Mouse (Mus musculus) ES-Bruce4 (cell line): ENCODE measurements around the gene B9d2.

Experiments
- CTCF ChIP-seq: IDR thresholded peaks from one replicate; pipeline ENCODE4 v1.8.1; 2011; ENCODE audit warnings: low read depth, low read length
- EP300 ChIP-seq: IDR thresholded peaks from 2 replicates; pipeline ENCODE4 v1.6.1; 2011; ENCODE audit warnings: low read depth, low read length; ENCODE audit not compliant: insufficient read depth
- POLR2A ChIP-seq: IDR thresholded peaks from one replicate; pipeline ENCODE4 v1.8.1; 2011; ENCODE audit warnings: low read length; ENCODE audit not compliant: insufficient read depth

DNA sequence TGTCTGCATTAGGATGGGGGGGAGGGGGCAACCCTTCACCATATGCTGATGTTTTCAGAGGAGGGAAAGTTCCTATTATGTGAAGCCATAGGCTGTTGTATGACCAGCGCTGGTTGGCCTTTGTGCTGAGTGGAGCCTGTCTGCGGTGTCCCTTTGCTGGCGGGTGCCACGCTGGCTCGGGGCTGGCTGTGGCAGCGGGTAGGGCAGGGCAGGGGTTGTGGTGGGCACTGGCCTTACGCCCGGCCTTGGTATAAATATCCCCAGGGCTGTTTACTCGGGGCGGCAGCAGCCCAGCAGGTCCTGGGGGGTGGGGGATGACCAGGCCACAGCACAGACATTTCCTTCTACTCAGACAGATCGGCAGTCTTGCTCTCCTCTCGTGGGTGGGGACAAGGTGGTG is 29.4 kb downstream of the B9d2 start:
- TF ChIP-seq CTCF (no peak), EP300 (no peak), POLR2A (no peak)
